ENCODE assay signal across 10 mouse cellular contexts in genomic region chr6:57431196-57431595, GRCm38 (mm10). TPM values are rescaled to one million over a fixed set of nuclear protein-coding genes. Genes with fewer than 3 reads are reported as not detected.
A peak's percentile ranks its signal among the peaks of the same experiment; 100 is the strongest.
DNase-seq lines count a peak whose midpoint lies in the region; TF ChIP-seq lines count a peak whose summit lies in the region.
"Had no signal": no experiment of that assay in that cellular context is flagged by ENCODE, and none has a peak within 500 bp of the region (broad histone marks: within the 10 kb centered on the region; RNA-seq: fewer than 3 reads in every experiment).

No protein-coding gene starts in this region.

- peak; percentile 7 to 38 for DNase-seq in heart, adult 18-20 months
- DNase-seq in heart, adult 11 months = no peak
- DNase-seq in left cerebral cortex, adult 2 months (ENCODE audit: extremely low spot score in 1 of 2, low spot score in 2 of 2) = peak in 1 of 2 experiments; percentile 11
- no peak for DNase-seq in left cerebral cortex, postnatal 36 days (ENCODE audit: low spot score in 2 of 2)
- DNase-seq in CD4-positive, CD25-positive, alpha-beta regulatory T cell, adult 2 months (ENCODE audit: low read depth, low spot score) = peak; percentile 28
- peak; percentile 11 for DNase-seq in lung, postnatal 14 days
- no peak for DNase-seq in spleen, postnatal 10 days (ENCODE audit: low spot score in 2 of 2)
- DNase-seq in frontal cortex, postnatal 10 days (ENCODE audit: low spot score in 2 of 2) = no peak

- intact Hi-C loops in left cerebral cortex, adult 2 months (cut with DNase I) = loop anchor here (1.0 to 10.0 kb wide), 4 partner anchors 139 to 1111 kb away; partner anchors contain the start of gene Vmn1r27
- intact Hi-C loops in left cerebral cortex, postnatal 36 days (cut with DNase I) = loop anchor here (5.0 kb wide), 1 partner anchor 141 kb away; no protein-coding TSS in a partner anchor

- no peak overlapping the region for H3K4me3 ChIP-seq in left cerebral cortex, adult 2 months
- H3K4me3 ChIP-seq: lung, embryonic 15.5 days; stomach, embryonic 15.5 days had no signal

- no peak overlapping the region for H3K27ac ChIP-seq in left cerebral cortex, adult 2 months
- H3K27ac ChIP-seq: lung, embryonic 15.5 days; stomach, embryonic 15.5 days had no signal

- peak; percentile 61 for TF ChIP-seq CTCF in left cerebral cortex, adult 2 months (IDR thresholded peaks at IDR 0.05)

RNA-seq across cellular contexts. Expression of gene Vmn1r20, which starts 2.5 kb away (rescaled TPM):
- total RNA-seq in heart, adult 18-20 months (2021) = not detected
- not detected for total RNA-seq in left cerebral cortex, adult 2 months (2021)
- not detected for total RNA-seq in left cerebral cortex, postnatal 36 days (2021)

RNA-seq across cellular contexts. Expression of gene Vmn1r19, which starts 27.6 kb away (rescaled TPM):
- total RNA-seq in heart, adult 18-20 months (2021) = not detected
- not detected for total RNA-seq in left cerebral cortex, adult 2 months (2021)
- not detected for total RNA-seq in left cerebral cortex, postnatal 36 days (2021)

RNA-seq across cellular contexts. Expression of gene Vmn1r18, which starts 35.6 kb away (rescaled TPM):
- not detected for total RNA-seq in heart, adult 18-20 months (2021)
- not detected for total RNA-seq in left cerebral cortex, adult 2 months (2021)
- under 1 TPM; 0.02 to 0.07 TPM for total RNA-seq in left cerebral cortex, postnatal 36 days (2021)

Comparison
In these comparisons a context has a peak if more than half of its experiments do, and no peak if none do; other contexts are left out.
1. DNase-seq: peak in heart, adult 18-20 months (2 of 2), CD4-positive, CD25-positive, alpha-beta regulatory T cell, adult 2 months (single experiment) and lung, postnatal 14 days (single experiment); none in heart, adult 11 months (single experiment), left cerebral cortex, postnatal 36 days (0 of 2), spleen, postnatal 10 days (0 of 2) and frontal cortex, postnatal 10 days (0 of 2).